Mouse (Mus musculus) WW6 (cell line): Measurements from ENCODE around the gene Arhgap23.

Source experiments
- DNase-seq: peaks from one replicate; pipeline ENCODE4 v3.0.0-alpha.2; 2013; ENCODE audit warnings: low read depth, low spot score

Arhgap23 gene

GRCm38 (mm10) chr11:97502846-97503245 lies 87.5 kb downstream of the Arhgap23 start:
- no peak for DNase-seq

GRCm38 (mm10) chr11:97505784-97506183 lies 90.5 kb downstream of the Arhgap23 start:
- DNase-seq, result no peak

GRCm38 (mm10) chr11:97506331-97506730 lies 91.0 kb downstream of the Arhgap23 start:
- DNase-seq, result no peak

GRCm38 (mm10) chr11:97508198-97508597 lies 92.9 kb downstream of the Arhgap23 start:
- DNase-seq, result no peak

- no peak for DNase-seq
Observed at GRCm38 (mm10) chr11:97509058-97509457, 93.7 kb downstream of the Arhgap23 start.

- DNase-seq, result no peak
Observed at GRCm38 (mm10) chr11:97509715-97510485, 94.6 kb downstream of the Arhgap23 start.

- peak; percentile 84 for DNase-seq
Observed at GRCm38 (mm10) chr11:97510966-97511660, 95.8 kb downstream of the Arhgap23 start.

GRCm38 (mm10) chr11:97511661-97512369 lies 96.5 kb downstream of the Arhgap23 start:
- peak; percentile 77 for DNase-seq

- DNase-seq, result no peak
Observed at GRCm38 (mm10) chr11:97512511-97512910, 97.2 kb downstream of the Arhgap23 start.

GRCm38 (mm10) chr11:97513066-97513465 lies 97.7 kb downstream of the Arhgap23 start:
- no peak for DNase-seq

GRCm38 (mm10) chr11:97520541-97520940 lies 105.2 kb downstream of the Arhgap23 start:
- DNase-seq, result no peak

GRCm38 (mm10) chr11:97521741-97522474 lies 106.6 kb downstream of the Arhgap23 start:
- DNase-seq, result no peak

- no peak for DNase-seq
Observed at GRCm38 (mm10) chr11:97523107-97523506, 107.8 kb downstream of the Arhgap23 start.

GRCm38 (mm10) chr11:97523827-97524261 lies 108.5 kb downstream of the Arhgap23 start:
- no peak for DNase-seq

GRCm38 (mm10) chr11:97524306-97524705 lies 109.0 kb downstream of the Arhgap23 start:
- no peak for DNase-seq

- no peak for DNase-seq
Observed at GRCm38 (mm10) chr11:97525313-97525712, 110.0 kb downstream of the Arhgap23 start.

GRCm38 (mm10) chr11:97528282-97528808 lies 113.0 kb downstream of the Arhgap23 start:
- DNase-seq, result no peak

- DNase-seq, result no peak
Observed at GRCm38 (mm10) chr11:97530069-97530468, 114.7 kb downstream of the Arhgap23 start.

- no peak for DNase-seq
Observed at GRCm38 (mm10) chr11:97530961-97531360, 115.6 kb downstream of the Arhgap23 start.

- peak; percentile 88 for DNase-seq
Observed at GRCm38 (mm10) chr11:97531381-97532260, 116.3 kb downstream of the Arhgap23 start.
